Mouse (Mus musculus): ENCODE measurements around the gene Pknox2.

The Pknox2 gene

GRCm38 (mm10) chr9:37139514-37139913 is 7.7 kb downstream of the Pknox2 start:
- peak; percentile 65 for DNase-seq

- DNase-seq, result no peak
Observed at GRCm38 (mm10) chr9:37138883-37139282, 8.3 kb downstream of the Pknox2 start.

GRCm38 (mm10) chr9:37136340-37136739 is 10.9 kb downstream of the Pknox2 start:
- no peak for DNase-seq

GRCm38 (mm10) chr9:37133495-37133894 is 13.7 kb downstream of the Pknox2 start:
- no peak for DNase-seq

GRCm38 (mm10) chr9:37129046-37129445 is 18.2 kb downstream of the Pknox2 start:
- no peak for DNase-seq

GRCm38 (mm10) chr9:37126197-37126596 is 21.0 kb downstream of the Pknox2 start:
- no peak for DNase-seq

- DNase-seq, result no peak
Observed at GRCm38 (mm10) chr9:37124696-37125480, 22.3 kb downstream of the Pknox2 start.

GRCm38 (mm10) chr9:37123384-37123783 is 23.8 kb downstream of the Pknox2 start:
- no peak for DNase-seq

- no peak for DNase-seq
Observed at GRCm38 (mm10) chr9:37122971-37123370, 24.2 kb downstream of the Pknox2 start.

GRCm38 (mm10) chr9:37122381-37122780 is 24.8 kb downstream of the Pknox2 start:
- no peak for DNase-seq

- DNase-seq, result no peak
Observed at GRCm38 (mm10) chr9:37121761-37122331, 25.4 kb downstream of the Pknox2 start.

- no peak for DNase-seq
Observed at GRCm38 (mm10) chr9:37120801-37121200, 26.4 kb downstream of the Pknox2 start.

- DNase-seq, result no peak
Observed at GRCm38 (mm10) chr9:37117529-37117928, 29.7 kb downstream of the Pknox2 start.

- DNase-seq, result no peak
Observed at GRCm38 (mm10) chr9:37116632-37117413, 30.4 kb downstream of the Pknox2 start.

GRCm38 (mm10) chr9:37115820-37116219 is 31.4 kb downstream of the Pknox2 start:
- DNase-seq, result peak; percentile 39

GRCm38 (mm10) chr9:37114286-37115267 is 32.6 kb downstream of the Pknox2 start:
- peak; percentile 75 for DNase-seq

- no peak for DNase-seq
Observed at GRCm38 (mm10) chr9:37107546-37107945, 39.7 kb downstream of the Pknox2 start.

GRCm38 (mm10) chr9:37106808-37107207 is 40.4 kb downstream of the Pknox2 start:
- DNase-seq, result no peak

- DNase-seq, result no peak
Observed at GRCm38 (mm10) chr9:37104249-37104648, 43.0 kb downstream of the Pknox2 start.

- DNase-seq, result no peak
Observed at GRCm38 (mm10) chr9:37103778-37104177, 43.4 kb downstream of the Pknox2 start.

GRCm38 (mm10) chr9:37101059-37101940 is 45.9 kb downstream of the Pknox2 start:
- DNase-seq, result no peak

Measured in retina, postnatal 1 day (tissue).